Mouse (Mus musculus) megakaryocyte, adult 5-6 weeks (primary cell): ENCODE measurements around the gene Pigb. TPM values are rescaled to one million over a fixed set of nuclear protein-coding genes. Genes with fewer than 3 reads are reported as not detected.

ENCODE experiments used
- total RNA-seq, 2 experiments: library from RNA; stranded (forward) in 1 of 2; stranded (reverse) in 1 of 2; fragments of 153-499, 151-499 nt in 1 of 2; fragments of 221-1000, 200-1000 nt in 1 of 2; gene quantifications; 2 replicates each; pipeline versions ENCODE4 v1.2.3 to v1.2.4; 2015 to 2017

Pigb gene
- total RNA-seq, 2 experiments from 2014 or later = 5.1 to 25.4 TPM

Other genes with a start within 250 kb of the Pigb start
- not detected in 2 replicates for gene Prtg, start 233.5 kb downstream of the Pigb start, total RNA-seq (2015)
- not detected in 2 replicates for gene Prtg, start 233.5 kb downstream of the Pigb start, total RNA-seq (2017)
- not detected in 2 replicates for gene Pygo1, start 114.7 kb downstream of the Pigb start, total RNA-seq (2015)
- gene Pygo1, start 114.7 kb downstream of the Pigb start, total RNA-seq (2017) = not detected in 2 replicates
- 0.25 and 0.68 TPM in 2 replicates for gene Dyx1c1, start 81.6 kb downstream of the Pigb start, total RNA-seq (2015)
- gene Dyx1c1, start 81.6 kb downstream of the Pigb start, total RNA-seq (2017) = 0.18 and 0.33 TPM in 2 replicates
- not detected in 2 replicates for gene Gm44503, start 81.5 kb downstream of the Pigb start, total RNA-seq (2015)
- gene Gm44503, start 81.5 kb downstream of the Pigb start, total RNA-seq (2017) = not detected in 2 replicates
- gene Ccpg1os, start 55.0 kb downstream of the Pigb start, total RNA-seq (2015) = 1.7 and 2.4 TPM in 2 replicates
- 1.1 and 4.9 TPM in 2 replicates for gene Ccpg1os, start 55.0 kb downstream of the Pigb start, total RNA-seq (2017)
- 74.2 and 85.3 TPM in 2 replicates for gene Ccpg1, start 54.9 kb downstream of the Pigb start, total RNA-seq (2015)
- 168 and 169 TPM in 2 replicates for gene Ccpg1, start 54.9 kb downstream of the Pigb start, total RNA-seq (2017)
- 55.5 and 58.9 TPM in 2 replicates for gene Rab27a, start 4.5 kb upstream of the Pigb start, total RNA-seq (2015)
- 154 and 155 TPM in 2 replicates for gene Rab27a, start 4.5 kb upstream of the Pigb start, total RNA-seq (2017)
- gene Khdc3, start 61.5 kb upstream of the Pigb start, total RNA-seq (2015) = 0.45 and 1.1 TPM in 2 replicates
- gene Khdc3, start 61.5 kb upstream of the Pigb start, total RNA-seq (2017) = 2.4 TPM in 1 of 2 replicates, not detected in the other
- gene Gm20509, start 62.1 kb upstream of the Pigb start, total RNA-seq (2015) = not detected in 2 replicates
- gene Gm20509, start 62.1 kb upstream of the Pigb start, total RNA-seq (2017) = not detected in 2 replicates
- 60.7 and 64.7 TPM in 2 replicates for gene Rsl24d1, start 73.0 kb upstream of the Pigb start, total RNA-seq (2015)
- 110 and 114 TPM in 2 replicates for gene Rsl24d1, start 73.0 kb upstream of the Pigb start, total RNA-seq (2017)